Mouse (Mus musculus) ES-Bruce4 (cell line): Measurements from ENCODE around the gene Slit3.

Experiments
- CTCF ChIP-seq: IDR thresholded peaks from one replicate; pipeline ENCODE4 v1.8.1; 2011; ENCODE audit warnings: low read depth, low read length
- POLR2A ChIP-seq: IDR thresholded peaks from one replicate; pipeline ENCODE4 v1.8.1; 2011; ENCODE audit warnings: low read length; ENCODE audit not compliant: insufficient read depth

- TF ChIP-seq CTCF (no peak), POLR2A (no peak)
Measured at GRCm38 (mm10) chr11:35362975-35363374, 242.0 kb downstream of the Slit3 start.
